Mouse (Mus musculus) lung, postnatal 0 days (tissue): Measurements from ENCODE around the gene Atp10b.

Experiments used
- CTCF ChIP-seq: IDR thresholded peaks from 2 replicates; pipeline ENCODE4 v1.5.1; 2016; ENCODE audit warnings: antibody characterized with exemption, mild to moderate bottlenecking
- EP300 ChIP-seq: IDR thresholded peaks from 2 replicates; pipeline ENCODE4 v1.6.1; 2016; ENCODE audit warnings: antibody characterized with exemption, mild to moderate bottlenecking, control low read depth

- TF ChIP-seq EP300 = no peak
- TF ChIP-seq CTCF = no peak
These were observed 23.7 kb upstream of the Atp10b start for GRCm38 (mm10) chr11:43125908-43126477.
